Mouse (Mus musculus): Measurements from ENCODE around the gene Esrp2.

- no peak for TF ChIP-seq POLR2A (IDR thresholded peaks at IDR 0.05; ENCODE audit: insufficient read depth, low read length)
- TF ChIP-seq CTCF (IDR thresholded peaks at IDR 0.05; ENCODE audit: low read depth, low read length), result no peak
Observed at GRCm38 (mm10) chr8:106151041-106151440, 14.3 kb upstream of the Esrp2 start.

Data from ES-Bruce4 (cell line).